Mouse (Mus musculus): ENCODE data around the gene Cntn4. TPM values are rescaled to one million over a fixed set of nuclear protein-coding genes. Genes with fewer than 3 reads are reported as not detected.

The Cntn4 gene
- polyA plus RNA-seq, 1 experiment from 2014 or later = 3.1 TPM

- H3K27ac ChIP-seq = no peak overlapping the region
- no peak overlapping the region for H3K4me2 ChIP-seq
- no peaks in the 10 kb centered on the region for H3K36me3 ChIP-seq
- no peak overlapping the region for H3K4me3 ChIP-seq
- no peaks in the 10 kb centered on the region for H3K4me1 ChIP-seq
- H3K9ac ChIP-seq = no peak overlapping the region
- no peaks in the 10 kb centered on the region for H3K9me3 ChIP-seq
- no peak for ATAC-seq (ENCODE audit: insufficient number of reproducible peaks, low FRiP score, low TSS enrichment, low read depth)
- H3K27me3 ChIP-seq = no peaks in the 10 kb centered on the region
These were observed 157.6 kb downstream of the Cntn4 start for GRCm38 (mm10) chr6:105835099-105835498.

GRCm38 (mm10) chr6:105847296-105847695 is 169.8 kb downstream of the Cntn4 start:
- H3K36me3 ChIP-seq = no peaks in the 10 kb centered on the region
- H3K4me1 ChIP-seq = no peaks in the 10 kb centered on the region
- H3K4me3 ChIP-seq = no peak overlapping the region
- H3K4me2 ChIP-seq = no peak overlapping the region
- no peaks in the 10 kb centered on the region for H3K27me3 ChIP-seq
- 47% methylated on average over 1 of the region's 1 CpGs for WGBS
- no peak overlapping the region for H3K9ac ChIP-seq
- no peaks in the 10 kb centered on the region for H3K9me3 ChIP-seq
- ATAC-seq (ENCODE audit: insufficient number of reproducible peaks, low FRiP score, low TSS enrichment, low read depth) = no peak
- no peak overlapping the region for H3K27ac ChIP-seq

GRCm38 (mm10) chr6:105892838-105893237 is 215.4 kb downstream of the Cntn4 start:
- H3K27me3 ChIP-seq = no peaks in the 10 kb centered on the region
- H3K27ac ChIP-seq = no peak overlapping the region
- H3K4me2 ChIP-seq = no peak overlapping the region
- H3K36me3 ChIP-seq = no peaks in the 10 kb centered on the region
- 53% methylated on average over 4 of the region's 4 CpGs for WGBS
- no peaks in the 10 kb centered on the region for H3K9me3 ChIP-seq
- no peak for ATAC-seq (ENCODE audit: insufficient number of reproducible peaks, low FRiP score, low TSS enrichment, low read depth)
- H3K4me3 ChIP-seq = no peak overlapping the region
- H3K9ac ChIP-seq = no peak overlapping the region
- no peaks in the 10 kb centered on the region for H3K4me1 ChIP-seq

- Histone ChIP-seq H3K27ac (no peak overlapping the region), H3K9me3 (no peaks in the 10 kb centered on the region), H3K4me1 (no peaks in the 10 kb centered on the region), H3K9ac (no peak overlapping the region), H3K4me3 (no peak overlapping the region), H3K36me3 (no peaks in the 10 kb centered on the region), H3K4me2 (no peak overlapping the region), H3K27me3 (no peaks in the 10 kb centered on the region)
- 90% methylated on average over 1 of the region's 1 CpGs for WGBS
- no peak for ATAC-seq (ENCODE audit: insufficient number of reproducible peaks, low FRiP score, low TSS enrichment, low read depth)
These were observed 261.0 kb downstream of the Cntn4 start for GRCm38 (mm10) chr6:105938485-105938884.

- Histone ChIP-seq H3K27ac (no peak overlapping the region), H3K9ac (no peak overlapping the region), H3K4me3 (no peak overlapping the region), H3K27me3 (no peaks in the 10 kb centered on the region), H3K4me2 (no peak overlapping the region), H3K36me3 (no peaks in the 10 kb centered on the region), H3K9me3 (no peaks in the 10 kb centered on the region), H3K4me1 (no peaks in the 10 kb centered on the region)
- ATAC-seq (ENCODE audit: insufficient number of reproducible peaks, low FRiP score, low TSS enrichment, low read depth) = no peak
- WGBS = 68% methylated on average over 2 of the region's 2 CpGs
These were observed 261.8 kb downstream of the Cntn4 start for GRCm38 (mm10) chr6:105939303-105939702.

GRCm38 (mm10) chr6:105940591-105940990 is 263.1 kb downstream of the Cntn4 start:
- Histone ChIP-seq H3K4me1 (no peaks in the 10 kb centered on the region), H3K27ac (no peak overlapping the region), H3K9me3 (no peaks in the 10 kb centered on the region), H3K9ac (no peak overlapping the region), H3K4me2 (no peak overlapping the region), H3K4me3 (no peak overlapping the region), H3K27me3 (no peaks in the 10 kb centered on the region), H3K36me3 (no peaks in the 10 kb centered on the region)
- ATAC-seq (ENCODE audit: insufficient number of reproducible peaks, low FRiP score, low TSS enrichment, low read depth) = no peak

- no peak for ATAC-seq (ENCODE audit: insufficient number of reproducible peaks, low FRiP score, low TSS enrichment, low read depth)
- 67% methylated on average over 1 of the region's 1 CpGs for WGBS
These were observed 314.0 kb downstream of the Cntn4 start for GRCm38 (mm10) chr6:105991492-105991891.

GRCm38 (mm10) chr6:106013018-106013417 is 335.6 kb downstream of the Cntn4 start:
- 75% methylated on average over 5 of the region's 5 CpGs for WGBS
- Histone ChIP-seq H3K9me3 (no peaks in the 10 kb centered on the region), H3K36me3 (no peaks in the 10 kb centered on the region), H3K27me3 (no peaks in the 10 kb centered on the region), H3K4me1 (no peaks in the 10 kb centered on the region), H3K4me2 (no peak overlapping the region), H3K9ac (no peak overlapping the region), H3K27ac (no peak overlapping the region), H3K4me3 (no peak overlapping the region)
- ATAC-seq (ENCODE audit: insufficient number of reproducible peaks, low FRiP score, low TSS enrichment, low read depth) = no peak

More at GRCm38 (mm10) chr6:105991492-105991891, 314.0 kb downstream of the Cntn4 start:
- Histone ChIP-seq H3K9me3 (no peaks in the 10 kb centered on the region), H3K4me3 (no peak overlapping the region), H3K27me3 (no peaks in the 10 kb centered on the region), H3K4me2 (no peak overlapping the region), H3K36me3 (no peaks in the 10 kb centered on the region), H3K27ac (no peak overlapping the region), H3K9ac (no peak overlapping the region), H3K4me1 (no peaks in the 10 kb centered on the region)

- H3K9ac ChIP-seq = no peak overlapping the region
- no peaks in the 10 kb centered on the region for H3K36me3 ChIP-seq
- ATAC-seq (ENCODE audit: insufficient number of reproducible peaks, low FRiP score, low TSS enrichment, low read depth) = no peak
- H3K4me1 ChIP-seq = no peaks in the 10 kb centered on the region
- 94% methylated on average over 1 of the region's 1 CpGs for WGBS
- no peak overlapping the region for H3K4me2 ChIP-seq
- H3K27me3 ChIP-seq = no peaks in the 10 kb centered on the region
- H3K27ac ChIP-seq = no peak overlapping the region
- no peak overlapping the region for H3K4me3 ChIP-seq
- no peaks in the 10 kb centered on the region for H3K9me3 ChIP-seq
These were observed 337.7 kb downstream of the Cntn4 start for GRCm38 (mm10) chr6:106015126-106015525.

GRCm38 (mm10) chr6:106048878-106049277 is 371.4 kb downstream of the Cntn4 start:
- no peak overlapping the region for H3K9ac ChIP-seq
- H3K4me2 ChIP-seq = no peak overlapping the region
- H3K9me3 ChIP-seq = no peaks in the 10 kb centered on the region
- WGBS = 84% methylated on average over 2 of the region's 2 CpGs
- no peaks in the 10 kb centered on the region for H3K36me3 ChIP-seq
- no peaks in the 10 kb centered on the region for H3K27me3 ChIP-seq
- no peak overlapping the region for H3K4me3 ChIP-seq
- no peak for ATAC-seq (ENCODE audit: insufficient number of reproducible peaks, low FRiP score, low TSS enrichment, low read depth)
- no peaks in the 10 kb centered on the region for H3K4me1 ChIP-seq
- no peak overlapping the region for H3K27ac ChIP-seq

- Histone ChIP-seq H3K4me1 (no peaks in the 10 kb centered on the region), H3K27me3 (no peaks in the 10 kb centered on the region), H3K36me3 (no peaks in the 10 kb centered on the region), H3K9ac (no peak overlapping the region), H3K4me3 (no peak overlapping the region), H3K27ac (no peak overlapping the region), H3K4me2 (no peak overlapping the region), H3K9me3 (no peaks in the 10 kb centered on the region)
- WGBS = 67% methylated on average over 1 of the region's 1 CpGs
- no peak for ATAC-seq (ENCODE audit: insufficient number of reproducible peaks, low FRiP score, low TSS enrichment, low read depth)
These were observed 378.7 kb downstream of the Cntn4 start for GRCm38 (mm10) chr6:106056123-106056522.

GRCm38 (mm10) chr6:106078071-106078603 is 400.7 kb downstream of the Cntn4 start:
- Histone ChIP-seq H3K27me3 (no peaks in the 10 kb centered on the region), H3K27ac (no peak overlapping the region), H3K9me3 (no peaks in the 10 kb centered on the region), H3K36me3 (no peaks in the 10 kb centered on the region), H3K4me1 (no peaks in the 10 kb centered on the region), H3K4me2 (no peak overlapping the region), H3K9ac (no peak overlapping the region), H3K4me3 (no peak overlapping the region)
- WGBS = 44% methylated on average over 4 of the region's 4 CpGs
- ATAC-seq (ENCODE audit: insufficient number of reproducible peaks, low FRiP score, low TSS enrichment, low read depth) = no peak

GRCm38 (mm10) chr6:106078629-106079028 is 401.2 kb downstream of the Cntn4 start:
- no peak for ATAC-seq (ENCODE audit: insufficient number of reproducible peaks, low FRiP score, low TSS enrichment, low read depth)
- Histone ChIP-seq H3K4me3 (no peak overlapping the region), H3K27ac (no peak overlapping the region), H3K4me1 (no peaks in the 10 kb centered on the region), H3K36me3 (no peaks in the 10 kb centered on the region), H3K4me2 (no peak overlapping the region), H3K27me3 (no peaks in the 10 kb centered on the region), H3K9me3 (no peaks in the 10 kb centered on the region), H3K9ac (no peak overlapping the region)

Data from limb, embryonic 15.5 days (tissue).